Mouse (Mus musculus): ENCODE data around the gene Colgalt1.
A peak's percentile ranks its signal among the peaks of the same experiment; 100 is the strongest.

Gene Colgalt1

GRCm38 (mm10) chr8:71610822-71611651 lies at the start of gene Colgalt1:
TSS of gene Colgalt1 (plus strand) at chr8:71610998.
- peak; percentile 80 for DNase-seq (ENCODE audit: low spot score)

DNA sequence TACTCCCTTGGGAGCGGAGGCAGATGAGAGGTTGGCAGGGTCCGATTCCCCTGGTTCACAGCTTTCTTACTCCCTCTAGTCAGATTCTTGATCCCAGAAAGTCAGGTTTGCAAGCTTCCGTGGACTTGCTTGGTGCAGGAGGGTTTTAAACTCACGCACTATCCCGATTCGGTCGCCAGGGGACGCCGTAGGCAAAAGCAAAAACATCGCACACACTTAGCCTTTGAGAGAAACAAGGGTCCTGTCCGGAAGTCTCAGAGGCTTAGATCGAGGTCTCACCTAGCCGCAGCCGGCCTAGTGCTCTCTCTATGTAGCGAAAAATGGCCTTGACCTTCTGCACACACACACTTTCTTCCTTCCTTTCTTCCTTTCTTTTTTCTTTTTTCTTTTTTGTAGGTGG lies 49.4 kb upstream of the Colgalt1 start:
- DNase-seq (ENCODE audit: low spot score): no peak

GRCm38 (mm10) chr8:71562751-71563150 lies 48.0 kb upstream of the Colgalt1 start:
- DNase-seq (ENCODE audit: low spot score): peak; percentile 75

DNA sequence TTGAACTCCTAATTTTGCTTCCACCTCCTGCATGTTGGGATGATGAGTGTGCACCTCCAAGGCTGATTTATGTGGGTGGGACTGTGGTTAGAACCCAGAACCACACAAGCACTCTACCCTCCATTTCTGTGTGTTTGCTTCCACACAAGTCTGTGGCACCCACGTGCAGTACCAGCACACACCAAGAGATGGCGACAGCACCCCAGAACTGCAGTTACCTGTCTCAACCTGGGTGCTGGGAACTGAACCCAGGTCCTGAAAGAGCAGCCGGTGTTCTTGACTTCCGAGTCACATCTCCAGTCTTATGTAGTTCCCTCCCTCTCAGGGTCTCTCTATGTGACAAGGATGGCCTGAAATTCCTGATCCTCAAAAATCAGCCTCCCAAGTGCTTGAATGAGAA lies 46.8 kb upstream of the Colgalt1 start:
- DNase-seq (ENCODE audit: low spot score): no peak

DNA sequence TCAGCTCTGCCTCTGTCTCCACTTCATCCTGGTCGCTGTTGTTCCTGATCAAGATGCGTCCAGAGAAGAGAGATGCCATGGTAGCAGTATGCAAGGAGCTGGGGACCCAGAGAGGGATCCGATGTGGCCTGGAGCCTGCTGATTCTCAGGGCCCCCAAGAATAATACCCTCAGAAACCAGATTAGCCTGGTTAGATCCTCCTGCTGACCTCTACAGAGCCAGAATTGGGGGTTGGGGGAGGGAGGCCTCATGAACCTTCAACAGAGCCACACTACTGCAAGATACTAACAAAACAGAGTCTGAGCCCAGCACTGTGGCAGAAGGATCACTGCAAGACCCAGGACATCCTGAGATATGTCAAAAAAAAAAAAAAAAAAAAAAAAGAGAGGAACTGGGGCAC lies 44.3 kb upstream of the Colgalt1 start, which contains the start of gene Nxnl1:
Gene Nxnl1 (minus strand): TSS at position 101 of the 400 bp plus-strand sequence.
- DNase-seq (ENCODE audit: low spot score): no peak

- no peak for DNase-seq (ENCODE audit: low spot score)
Measured at GRCm38 (mm10) chr8:71567587-71567986, 43.2 kb upstream of the Colgalt1 start.

GRCm38 (mm10) chr8:71568387-71568937 lies 42.3 kb upstream of the Colgalt1 start, which contains the start of gene Slc27a1:
TSS of gene Slc27a1 (plus strand) at chr8:71568882.
- peak; percentile 54 for DNase-seq (ENCODE audit: low spot score)

- DNase-seq (ENCODE audit: low spot score): no peak
Measured at GRCm38 (mm10) chr8:71568941-71569340, 41.9 kb upstream of the Colgalt1 start.

DNA sequence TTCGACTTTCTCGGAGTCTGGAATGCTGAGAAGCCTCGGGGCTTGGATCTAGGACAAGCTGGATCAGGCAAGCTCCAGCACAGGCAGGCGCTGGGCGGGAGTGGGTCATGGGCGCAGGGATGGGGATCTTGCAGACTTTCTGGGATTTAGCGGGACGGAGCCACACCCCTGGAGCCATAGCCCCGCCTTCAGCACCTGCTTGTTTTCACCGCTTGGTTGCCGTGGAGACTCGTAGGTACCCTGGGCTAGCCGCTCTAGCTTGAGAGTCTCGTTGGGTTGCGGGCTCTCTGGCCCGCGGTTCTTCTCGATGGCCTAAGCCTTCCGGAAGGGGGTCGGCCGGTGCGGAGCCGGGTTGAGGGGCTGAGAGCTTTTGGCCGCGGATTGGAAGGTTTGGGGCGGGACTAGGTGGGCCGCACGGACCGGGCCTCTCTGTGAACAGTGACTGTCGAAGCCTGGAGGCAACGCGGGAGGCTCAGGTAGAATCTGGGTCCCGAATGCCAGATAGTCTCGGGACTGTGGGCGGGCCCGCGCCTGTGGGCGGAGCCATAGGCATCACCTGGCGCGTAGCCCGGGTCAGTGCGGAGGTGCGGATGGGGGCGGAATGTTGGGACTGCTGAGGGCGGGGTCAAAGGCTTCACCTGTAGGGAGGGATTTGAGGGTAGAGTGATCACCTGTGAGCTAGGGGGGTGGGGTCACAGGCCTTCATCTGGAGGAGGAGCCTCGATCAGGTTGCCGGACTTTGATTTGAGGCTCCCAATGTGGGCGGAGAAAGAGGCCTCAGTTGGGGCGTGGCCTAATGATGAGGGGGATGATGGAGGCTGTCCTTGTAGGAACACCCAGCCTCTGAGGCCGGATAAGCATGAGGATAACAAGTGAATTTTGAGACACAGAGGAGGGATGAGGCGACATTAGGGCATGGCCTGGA lies 41.2 kb upstream of the Colgalt1 start:
- peak; percentile 83 for DNase-seq (ENCODE audit: low spot score)

GRCm38 (mm10) chr8:71570291-71570954 lies 40.4 kb upstream of the Colgalt1 start:
- DNase-seq (ENCODE audit: low spot score): peak; percentile 78

DNA sequence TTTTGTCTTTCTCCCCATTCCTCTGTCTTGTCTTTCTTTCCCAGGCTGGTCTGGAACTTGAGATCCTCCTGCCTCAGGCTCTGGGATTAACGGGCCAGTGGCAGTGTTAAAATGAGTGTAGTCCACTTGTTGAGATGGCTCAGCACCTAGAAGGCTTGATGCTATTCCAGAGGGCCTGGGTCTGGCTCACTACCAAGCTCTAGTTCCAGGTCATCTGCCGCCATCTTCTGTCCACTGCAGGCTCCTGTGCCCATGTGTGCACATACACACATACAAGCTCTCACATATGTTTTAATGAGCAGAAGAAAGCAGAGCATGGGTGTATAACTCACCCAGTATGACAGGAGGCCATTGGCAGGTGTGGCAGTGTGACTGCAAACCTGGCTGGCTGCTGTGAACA lies 38.7 kb upstream of the Colgalt1 start:
- DNase-seq (ENCODE audit: low spot score): no peak

GRCm38 (mm10) chr8:71572847-71573633 lies 37.8 kb upstream of the Colgalt1 start:
- no peak for DNase-seq (ENCODE audit: low spot score)

- no peak for DNase-seq (ENCODE audit: low spot score)
Measured at GRCm38 (mm10) chr8:71574426-71574825, 36.4 kb upstream of the Colgalt1 start.

DNA sequence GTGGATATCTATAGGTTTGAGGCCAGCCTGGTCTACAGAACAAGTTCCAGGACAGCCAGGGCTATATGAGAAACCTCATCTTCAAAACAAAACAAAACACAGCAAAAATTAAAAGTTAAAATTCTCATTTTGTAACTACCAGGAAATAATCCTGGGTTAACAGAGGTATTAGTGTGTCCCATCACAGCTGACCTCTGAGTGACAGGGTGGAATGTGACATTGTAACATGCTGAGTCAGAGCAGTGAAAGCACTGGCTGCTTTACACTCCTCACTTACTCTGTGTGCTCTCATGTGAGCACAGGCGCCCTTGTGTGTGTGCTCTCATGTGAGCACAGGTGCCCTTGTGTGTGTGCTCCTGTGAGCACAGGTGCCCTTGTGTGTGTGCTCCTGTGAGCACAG lies 35.8 kb upstream of the Colgalt1 start:
- DNase-seq (ENCODE audit: low spot score): no peak

GRCm38 (mm10) chr8:71577856-71578387 lies 32.9 kb upstream of the Colgalt1 start:
- no peak for DNase-seq (ENCODE audit: low spot score)

DNA sequence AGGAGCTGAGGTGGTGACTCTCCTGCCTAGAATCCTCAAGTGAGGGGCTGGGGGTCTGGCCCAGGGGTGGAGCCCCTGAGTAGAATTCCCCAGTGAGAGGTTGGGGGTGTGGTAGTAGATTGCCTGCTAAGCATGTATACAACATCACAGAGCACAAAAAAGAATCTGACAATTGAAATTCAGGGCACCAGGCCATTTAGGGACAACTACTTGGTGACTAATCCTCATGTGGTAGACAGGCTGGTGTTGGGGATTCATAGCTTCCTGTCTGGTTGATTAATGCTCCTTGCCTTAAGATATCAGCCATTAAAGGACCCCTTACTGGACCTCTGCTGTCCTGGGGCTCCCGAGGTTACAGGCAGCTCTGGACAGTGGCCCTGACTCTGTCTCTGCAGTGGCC lies 31.8 kb upstream of the Colgalt1 start:
- no peak for DNase-seq (ENCODE audit: low spot score)

DNA sequence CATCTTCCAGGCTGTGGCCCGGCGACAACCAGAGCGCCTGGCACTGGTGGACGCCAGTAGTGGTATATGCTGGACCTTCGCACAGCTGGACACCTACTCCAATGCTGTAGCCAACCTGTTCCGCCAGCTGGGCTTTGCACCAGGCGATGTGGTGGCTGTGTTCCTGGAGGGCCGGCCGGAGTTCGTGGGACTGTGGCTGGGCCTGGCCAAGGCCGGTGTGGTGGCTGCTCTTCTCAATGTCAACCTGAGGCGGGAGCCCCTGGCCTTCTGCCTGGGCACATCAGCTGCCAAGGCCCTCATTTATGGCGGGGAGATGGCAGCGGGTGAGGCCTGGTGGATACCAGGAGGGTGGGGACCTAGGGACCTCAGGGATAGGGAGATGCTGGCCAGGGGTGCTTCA lies 31.3 kb upstream of the Colgalt1 start:
- DNase-seq (ENCODE audit: low spot score): no peak

DNA sequence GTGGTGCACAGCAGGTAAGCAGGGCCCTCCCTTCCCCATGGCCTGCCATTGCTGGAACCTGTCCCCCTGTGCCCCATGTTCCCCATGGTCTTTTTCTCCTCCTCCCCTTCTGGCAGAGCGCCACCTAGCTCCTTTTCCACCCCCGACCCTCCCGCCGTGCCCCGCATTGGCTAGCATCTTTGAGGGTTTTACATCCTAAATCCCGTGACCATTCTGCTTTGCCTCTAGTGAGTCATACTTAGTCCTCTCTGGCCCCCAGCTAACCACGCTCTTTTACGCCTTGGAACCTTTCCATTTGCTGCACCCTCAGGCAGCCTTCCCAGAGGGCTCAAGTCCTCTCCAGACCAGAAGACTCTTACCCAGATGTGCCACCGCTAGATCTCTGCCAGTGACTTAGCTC lies 30.6 kb upstream of the Colgalt1 start:
- no peak for DNase-seq (ENCODE audit: low spot score)

- DNase-seq (ENCODE audit: low spot score): no peak
Measured at GRCm38 (mm10) chr8:71586891-71587290, 23.9 kb upstream of the Colgalt1 start.

DNA sequence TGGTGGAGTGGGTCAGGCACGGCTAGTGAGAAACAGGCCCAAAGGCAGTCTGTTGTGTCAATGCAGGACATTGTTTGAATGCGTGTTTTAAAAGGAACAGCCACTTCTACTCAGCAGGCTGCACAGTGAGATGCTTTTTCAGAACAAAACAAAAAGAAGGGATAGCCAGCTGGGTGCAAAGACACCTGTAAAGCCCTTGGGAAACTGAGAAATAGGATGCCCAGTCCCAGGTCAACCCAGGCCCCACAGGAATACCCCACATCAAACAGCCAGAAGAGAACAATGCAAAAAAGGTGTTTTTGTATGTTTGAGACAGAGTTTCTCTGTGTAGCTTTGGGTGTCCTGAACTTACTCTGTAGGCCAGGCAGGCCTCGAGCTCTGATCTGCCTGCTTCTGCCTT lies 22.0 kb upstream of the Colgalt1 start:
- DNase-seq (ENCODE audit: low spot score): no peak

DNA sequence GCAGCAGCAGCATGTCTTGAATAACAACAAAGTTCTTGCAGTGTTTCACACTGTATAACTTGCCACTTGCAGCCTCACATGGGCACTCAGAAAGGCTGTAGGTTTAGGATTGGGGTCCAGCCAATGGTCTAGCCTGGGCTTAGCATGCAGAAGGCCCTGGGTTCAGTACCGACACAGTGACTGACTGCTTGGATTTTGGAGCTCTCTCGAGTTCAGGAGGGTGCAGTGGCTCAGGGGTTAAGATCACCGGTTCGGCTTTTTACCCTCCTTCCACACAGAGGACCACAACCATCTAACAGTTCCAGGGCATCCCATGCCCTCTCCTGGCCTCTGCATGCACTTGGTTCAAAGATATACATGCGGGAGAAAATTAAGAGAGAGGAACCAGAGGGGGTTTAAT lies 19.8 kb upstream of the Colgalt1 start:
- DNase-seq (ENCODE audit: low spot score): no peak
